8 mouse cellular contexts compared by ENCODE assay signal in genomic region chr17:25802825-25803517, GRCm38 (mm10). TPM values are rescaled to one million over a fixed set of nuclear protein-coding genes. Genes with fewer than 3 reads are reported as not detected.
A peak's percentile ranks its signal among the peaks of the same experiment; 100 is the strongest.
DNase-seq lines count a peak whose midpoint lies in the region; ATAC-seq and TF ChIP-seq lines count a peak whose summit lies in the region.

No protein-coding gene starts in this region.

- no peak for TF ChIP-seq CTCF in lung, embryonic 14.5 days (IDR thresholded peaks at IDR 0.05; ENCODE audit: low read depth)
- no peak for TF ChIP-seq CTCF in lung, adult 2 months (IDR thresholded peaks at IDR 0.05; ENCODE audit: insufficient read depth, low read length)

- no peaks in the 10 kb centered on the region for H3K4me1 ChIP-seq in lung, embryonic 14.5 days (ENCODE audit: insufficient read depth)
- no peaks in the 10 kb centered on the region for H3K4me1 ChIP-seq in lung, adult 2 months (ENCODE audit: control insufficient read depth, insufficient read depth, low read length)
- H3K4me1 ChIP-seq in forebrain, embryonic 10.5 days = peaks cover 32% of the 10 kb centered on the region

- H3K27me3 ChIP-seq in lung, embryonic 14.5 days (ENCODE audit: insufficient read depth, low read length) = no peaks in the 10 kb centered on the region; the same call in 1 of the 2 replicates
- H3K27me3 ChIP-seq in forebrain, embryonic 10.5 days (ENCODE audit: poor library complexity, severe bottlenecking) = peaks cover 30% of the 10 kb centered on the region

- WGBS in lung, embryonic 14.5 days = 8% methylated on average over 10 of the region's 10 CpGs
- WGBS in lung, adult 2 months = 4% methylated on average over 10 of the region's 10 CpGs
- 8% methylated on average over 10 of the region's 10 CpGs for WGBS in forebrain, embryonic 10.5 days

- DNase-seq in lung, embryonic 14.5 days = peak; percentile 28
- no peak for DNase-seq in lung, adult 2 months
- peak; percentile 82 for DNase-seq in forebrain, embryonic 10.5 days (ENCODE audit: extremely low spot score, low spot score)
- peak; percentile 85 to 86 for DNase-seq in heart, postnatal 10 days
- DNase-seq in left cerebral cortex, postnatal 10 days (ENCODE audit: extremely low spot score in 1 of 2, low spot score in 2 of 2) = peak; percentile 87 to 88
- peak; percentile 85 to 89 for DNase-seq in right cerebral cortex, adult 2 months (ENCODE audit: low spot score in 2 of 2)
- DNase-seq in thymus, postnatal 4 days = no peak

- H3K9ac ChIP-seq in lung, embryonic 14.5 days = no peak overlapping the region

- H3K27ac ChIP-seq in lung, embryonic 14.5 days (ENCODE audit: low read depth) = no peak overlapping the region
- peak overlapping the region; percentile 80 for H3K27ac ChIP-seq in forebrain, embryonic 10.5 days

- TF ChIP-seq POLR2A in lung, adult 2 months (IDR thresholded peaks at IDR 0.05; ENCODE audit: borderline replicate concordance, extremely low read depth, low read depth, low read length) = no peak

- H3K9me3 ChIP-seq in lung, embryonic 14.5 days (ENCODE audit: low read depth, low read length) = no peaks in the 10 kb centered on the region
- no peaks in the 10 kb centered on the region for H3K9me3 ChIP-seq in forebrain, embryonic 10.5 days

- intact Hi-C loops in heart, postnatal 10 days (cut with DNase I) = loop anchor here (10.0 kb wide), 1 partner anchor 208 kb away; no protein-coding TSS in a partner anchor
- intact Hi-C loops in left cerebral cortex, postnatal 10 days (cut with DNase I) = no loop called here

- H3K4me2 ChIP-seq in lung, embryonic 14.5 days = no peak overlapping the region

- H3K36me3 ChIP-seq in lung, embryonic 14.5 days (ENCODE audit: insufficient read depth) = no peaks in the 10 kb centered on the region
- H3K36me3 ChIP-seq in forebrain, embryonic 10.5 days (replicated peaks) = no peaks in the 10 kb centered on the region

- ATAC-seq in lung, embryonic 14.5 days (ENCODE audit: insufficient read depth) = peak; percentile 48; the same call in 1 of the 2 replicates
- ATAC-seq in megakaryocyte, adult 5-6 weeks (ENCODE audit: poor library complexity, severe bottlenecking) = no peak

- H3K4me3 ChIP-seq in lung, embryonic 14.5 days (ENCODE audit: low read depth, low read length) = no peak overlapping the region
- no peak overlapping the region for H3K4me3 ChIP-seq in lung, adult 2 months (replicated peaks; ENCODE audit: extremely low read depth, low read depth, low read length)
- H3K4me3 ChIP-seq in forebrain, embryonic 10.5 days = peak overlapping the region; percentile 31

RNA-seq across cellular contexts. Expression of gene Fbxl16, which starts 5.9 kb away (rescaled TPM):
- 0.97 and 1.3 TPM in 2 replicates for polyA plus RNA-seq in lung, embryonic 14.5 days (2014; fragmentation: Nextera tagmentation; extraction: Ambion mirVana)
- 4.0 and 5.0 TPM in 2 replicates for polyA plus RNA-seq in lung, adult 2 months (2012; rRNA removed)
- polyA plus RNA-seq in forebrain, embryonic 10.5 days (2016; fragmentation: Nextera tagmentation; extraction: Ambion mirVana) = 7.2 and 7.3 TPM in 2 replicates
- 1 to 10 TPM in 1 of 2 experiments, under 1 TPM in 1; 0.67 to 1.2 TPM for total RNA-seq in heart, postnatal 10 days (2021)
- 100 to 1,000 TPM; 306 to 311 TPM for total RNA-seq in left cerebral cortex, postnatal 10 days (2021)
- total RNA-seq in megakaryocyte, adult 5-6 weeks (2015) = not detected in 2 replicates
- total RNA-seq in megakaryocyte, adult 5-6 weeks (2017) = not detected in 2 replicates

RNA-seq across cellular contexts. Expression of gene Metrn, which starts 6.0 kb away (rescaled TPM):
- 10.4 and 12.7 TPM in 2 replicates for polyA plus RNA-seq in lung, embryonic 14.5 days (2014; fragmentation: Nextera tagmentation; extraction: Ambion mirVana)
- 40.3 and 44.9 TPM in 2 replicates for polyA plus RNA-seq in lung, adult 2 months (2012; rRNA removed)
- polyA plus RNA-seq in forebrain, embryonic 10.5 days (2016; fragmentation: Nextera tagmentation; extraction: Ambion mirVana) = 197 and 204 TPM in 2 replicates
- 10 to 100 TPM; 59.7 to 60.9 TPM for total RNA-seq in heart, postnatal 10 days (2021)
- total RNA-seq in left cerebral cortex, postnatal 10 days (2021) = 10 to 100 TPM; 59.8 to 61.1 TPM
- total RNA-seq in megakaryocyte, adult 5-6 weeks (2015) = 2.6 and 3.2 TPM in 2 replicates
- 8.3 and 11.2 TPM in 2 replicates for total RNA-seq in megakaryocyte, adult 5-6 weeks (2017)

RNA-seq across cellular contexts. Expression of gene AC134908.4, which starts 7.5 kb away (rescaled TPM):
- not detected in 2 replicates for polyA plus RNA-seq in lung, embryonic 14.5 days (2014; fragmentation: Nextera tagmentation; extraction: Ambion mirVana)
- 0.41 TPM in 1 of 2 replicates, not detected in the other for polyA plus RNA-seq in lung, adult 2 months (2012; rRNA removed)
- polyA plus RNA-seq in forebrain, embryonic 10.5 days (2016; fragmentation: Nextera tagmentation; extraction: Ambion mirVana) = 2.4 and 4.0 TPM in 2 replicates
- not detected for total RNA-seq in heart, postnatal 10 days (2021)
- total RNA-seq in left cerebral cortex, postnatal 10 days (2021) = 1 to 10 TPM; 1.7 to 2.3 TPM
- 0.69 and 7.2 TPM in 2 replicates for total RNA-seq in megakaryocyte, adult 5-6 weeks (2015)
- not detected in 2 replicates for total RNA-seq in megakaryocyte, adult 5-6 weeks (2017)

RNA-seq across cellular contexts. Expression of gene Fam173a, which starts 10.3 kb away (rescaled TPM):
- 81.9 and 96.8 TPM in 2 replicates for polyA plus RNA-seq in lung, embryonic 14.5 days (2014; fragmentation: Nextera tagmentation; extraction: Ambion mirVana)
- polyA plus RNA-seq in lung, adult 2 months (2012; rRNA removed) = 114 and 128 TPM in 2 replicates
- polyA plus RNA-seq in forebrain, embryonic 10.5 days (2016; fragmentation: Nextera tagmentation; extraction: Ambion mirVana) = 68.4 and 79.1 TPM in 2 replicates
- 10 to 100 TPM; 37.8 to 38.9 TPM for total RNA-seq in heart, postnatal 10 days (2021)
- total RNA-seq in left cerebral cortex, postnatal 10 days (2021) = 10 to 100 TPM; 74.3 to 74.9 TPM
- total RNA-seq in megakaryocyte, adult 5-6 weeks (2015) = 69.7 and 85.6 TPM in 2 replicates
- total RNA-seq in megakaryocyte, adult 5-6 weeks (2017) = 17.7 and 36.5 TPM in 2 replicates

RNA-seq across cellular contexts. Expression of gene Ccdc78, which starts 16.6 kb away (rescaled TPM):
- 0.12 TPM in 1 of 2 replicates, not detected in the other for polyA plus RNA-seq in lung, embryonic 14.5 days (2014; fragmentation: Nextera tagmentation; extraction: Ambion mirVana)
- polyA plus RNA-seq in lung, adult 2 months (2012; rRNA removed) = 14.0 and 15.6 TPM in 2 replicates
- polyA plus RNA-seq in forebrain, embryonic 10.5 days (2016; fragmentation: Nextera tagmentation; extraction: Ambion mirVana) = 1.4 and 1.5 TPM in 2 replicates
- total RNA-seq in heart, postnatal 10 days (2021) = under 1 TPM in 1 of 2 experiments, not detected in 1; 0.14 TPM
- total RNA-seq in left cerebral cortex, postnatal 10 days (2021) = under 1 TPM in 1 of 2 experiments, not detected in 1; 0.16 TPM
- total RNA-seq in megakaryocyte, adult 5-6 weeks (2015) = not detected in 2 replicates
- 0.16 TPM in 1 of 2 replicates, not detected in the other for total RNA-seq in megakaryocyte, adult 5-6 weeks (2017)

Comparison
In these comparisons a context has a peak if more than half of its experiments do, and no peak if none do; other contexts are left out.
1. DNase-seq: peak in lung, embryonic 14.5 days (single experiment), forebrain, embryonic 10.5 days (single experiment), heart, postnatal 10 days (2 of 2), left cerebral cortex, postnatal 10 days (2 of 2) and right cerebral cortex, adult 2 months (2 of 2); none in lung, adult 2 months (single experiment) and thymus, postnatal 4 days (single experiment).
2. RNA of gene Fbxl16, which starts 5.9 kb away (total RNA-seq): 306 to 311 TPM in left cerebral cortex, postnatal 10 days; 0.67 to 1.2 TPM in heart, postnatal 10 days and not detected in megakaryocyte, adult 5-6 weeks; every median in the first group is over 100 times any median in the second.
3. RNA of gene Metrn, which starts 6.0 kb away (total RNA-seq): 59.8 to 61.1 TPM in left cerebral cortex, postnatal 10 days and 59.7 to 60.9 TPM in heart, postnatal 10 days; 2.6 to 11.2 TPM in megakaryocyte, adult 5-6 weeks; every median in the first group is over 4 times any median in the second.